Mouse (Mus musculus) gastrocnemius, postnatal 36 days (tissue): Measurements from ENCODE around the gene Meox2. TPM values are rescaled to one million over a fixed set of nuclear protein-coding genes. Genes with fewer than 3 reads are reported as not detected.

Source experiments
- total RNA-seq, 2 experiments: library from RNA; stranded (reverse); gene quantifications; 2 replicates each; pipeline ENCODE4 v1.2.3; 2021

The Meox2 gene
- total RNA-seq, 2 experiments from 2014 or later: 9.9 to 10.6 TPM

Other genes starting within 250 kb of the Meox2 start
- gene Agmo, start 133.1 kb downstream of the Meox2 start, total RNA-seq: 1 to 10 TPM; 1.7 to 1.9 TPM